Comparison of ENCODE assay signal across 8 mouse cellular contexts in the genomic region with DNA sequence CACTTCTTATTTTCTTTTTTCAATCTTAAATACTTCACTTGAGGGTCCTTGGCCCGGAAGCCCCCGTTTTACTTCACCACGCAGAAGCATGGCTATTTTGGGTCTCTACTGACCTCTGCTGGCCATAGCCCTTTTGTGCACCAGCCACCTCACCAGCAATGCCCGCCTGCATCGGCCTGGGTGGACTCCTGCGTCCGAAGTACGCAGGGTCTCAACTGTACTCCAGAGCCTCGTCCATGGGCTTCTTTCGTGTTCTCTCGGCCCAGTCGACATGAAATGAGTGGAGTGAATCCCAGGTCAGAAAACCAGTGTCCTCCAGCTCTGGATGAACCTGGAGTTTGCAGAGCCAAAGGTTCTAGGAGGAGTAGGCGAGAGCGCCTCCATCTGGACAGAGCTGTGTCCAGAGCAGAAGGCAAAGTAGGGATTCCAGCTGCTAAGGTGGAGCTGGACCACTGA. TPM values are rescaled to one million over a fixed set of nuclear protein-coding genes. Genes with fewer than 3 reads are reported as not detected.
DNase-seq lines count a peak whose midpoint lies in the region; ATAC-seq lines count a peak whose summit lies in the region.

No protein-coding gene starts in this region.

- peak overlapping the region; percentile 37; the same call in 1 of the 2 replicates for H3K9ac ChIP-seq in heart, embryonic 15.5 days
- peak overlapping the region; percentile 22; the same call in 1 of the 2 replicates for H3K9ac ChIP-seq in liver, embryonic 12.5 days
- 0 out of 2 replicates have a peak overlapping the region, but pooled peaks have one; percentile 18 for H3K9ac ChIP-seq in stomach, embryonic 14.5 days (replicated peaks; ENCODE audit: low read depth, low read length)

- no peaks in the 10 kb centered on the region for H3K4me1 ChIP-seq in brown adipose tissue, adult 24 weeks (ENCODE audit: control insufficient read depth, insufficient read depth, insufficient read length, low read length)
- peaks cover 5% of the 10 kb centered on the region; the same call in 1 of the 2 replicates for H3K4me1 ChIP-seq in heart, embryonic 15.5 days (replicated peaks)
- peaks cover 11% of the 10 kb centered on the region for H3K4me1 ChIP-seq in liver, embryonic 12.5 days
- H3K4me1 ChIP-seq in stomach, embryonic 14.5 days (ENCODE audit: control insufficient read depth, insufficient read depth, low read length), result no peaks in the 10 kb centered on the region

- H3K4me2 ChIP-seq in heart, embryonic 15.5 days, result peak overlapping the region; percentile 64
- peak overlapping the region; percentile 67 for H3K4me2 ChIP-seq in liver, embryonic 12.5 days
- H3K4me2 ChIP-seq in stomach, embryonic 14.5 days (replicated peaks; ENCODE audit: low read depth, low read length), result peak overlapping the region; percentile 51

- WGBS in heart, embryonic 15.5 days, result 1% methylated on average over 14 of the region's 14 CpGs
- 6% methylated on average over 14 of the region's 14 CpGs for WGBS in liver, embryonic 12.5 days (ENCODE audit: insufficient replicate concordance)
- 2% methylated on average over 14 of the region's 14 CpGs for WGBS in stomach, embryonic 14.5 days

- H3K36me3 ChIP-seq in heart, embryonic 15.5 days, result no peaks in the 10 kb centered on the region
- H3K36me3 ChIP-seq in liver, embryonic 12.5 days, result no peaks in the 10 kb centered on the region
- H3K36me3 ChIP-seq in stomach, embryonic 14.5 days (ENCODE audit: control insufficient read depth, insufficient read depth, low read length), result no peaks in the 10 kb centered on the region

- peak; percentile 44 for DNase-seq in fibroblast of lung, adult 2 months (ENCODE audit: low read depth)
- DNase-seq in kidney, postnatal 10 days, result peak; percentile 85
- peak; percentile 57 to 60 for DNase-seq in natural killer cell, adult 2 months (ENCODE audit: low spot score in 2 of 2)

- H3K27ac ChIP-seq in brown adipose tissue, adult 24 weeks (replicated peaks; ENCODE audit: low read depth, low read length), result no peak overlapping the region
- no peak overlapping the region for H3K27ac ChIP-seq in heart, embryonic 15.5 days
- no peak overlapping the region for H3K27ac ChIP-seq in liver, embryonic 12.5 days
- H3K27ac ChIP-seq in stomach, embryonic 14.5 days (ENCODE audit: low read length), result no peak overlapping the region

- H3K4me3 ChIP-seq in brown adipose tissue, adult 24 weeks (ENCODE audit: insufficient read depth, low read depth, low read length), result peak overlapping the region; percentile 55
- H3K4me3 ChIP-seq in heart, embryonic 15.5 days, result peak overlapping the region; percentile 39
- peak overlapping the region; percentile 48 for H3K4me3 ChIP-seq in liver, embryonic 12.5 days
- H3K4me3 ChIP-seq in stomach, embryonic 14.5 days (ENCODE audit: low read depth, low read length), result peak overlapping the region; percentile 26; the same call in 1 of the 2 replicates

- ATAC-seq in CD4-positive, CD25-positive, alpha-beta regulatory T cell, adult 4 months, result peak; percentile 83
- 0 out of 2 replicates have a peak, but pooled peaks have one; percentile 23 for ATAC-seq in heart, embryonic 15.5 days (replicated peaks; ENCODE audit: insufficient number of reproducible peaks, insufficient read depth, low FRiP score, low read depth)
- peak; percentile 73 for ATAC-seq in liver, embryonic 12.5 days
- peak; percentile 71 for ATAC-seq in stomach, embryonic 14.5 days (ENCODE audit: insufficient number of reproducible peaks, insufficient read depth, low FRiP score, low read depth)

- H3K9me3 ChIP-seq in heart, embryonic 15.5 days (replicated peaks), result no peaks in the 10 kb centered on the region
- H3K9me3 ChIP-seq in liver, embryonic 12.5 days (replicated peaks), result no peaks in the 10 kb centered on the region
- no peaks in the 10 kb centered on the region for H3K9me3 ChIP-seq in stomach, embryonic 14.5 days (ENCODE audit: control insufficient read depth, low read depth, low read length)

- H3K27me3 ChIP-seq in heart, embryonic 15.5 days, result peaks cover 3% of the 10 kb centered on the region; the same call in 1 of the 2 replicates
- H3K27me3 ChIP-seq in liver, embryonic 12.5 days (replicated peaks), result peaks cover 30% of the 10 kb centered on the region
- no peaks in the 10 kb centered on the region for H3K27me3 ChIP-seq in stomach, embryonic 14.5 days (ENCODE audit: control insufficient read depth, insufficient read depth, low read length)

RNA-seq across cellular contexts. Expression of gene Acsbg1, which starts 14.9 kb away (rescaled TPM):
- 10 to 100 TPM; 41.1 to 75.2 TPM for polyA plus RNA-seq in CD4-positive, CD25-positive, alpha-beta regulatory T cell, adult 4 months (2017; shearing (Covaris generic))
- 0.38 and 1.3 TPM in 2 replicates for polyA plus RNA-seq in brown adipose tissue, adult 24 weeks (2012; ENCODE audit: insufficient read depth, insufficient read length, missing spikeins)
- polyA plus RNA-seq in heart, embryonic 15.5 days (2015; fragmentation: Nextera tagmentation; extraction: Ambion mirVana), result 0.32 TPM in 1 of 2 replicates, not detected in the other
- polyA plus RNA-seq in liver, embryonic 12.5 days (2016; fragmentation: Nextera tagmentation; extraction: Ambion mirVana), result 0.24 and 0.30 TPM in 2 replicates
- polyA plus RNA-seq in stomach, embryonic 14.5 days (2014; fragmentation: Nextera tagmentation; extraction: Ambion mirVana), result 0.74 and 0.78 TPM in 2 replicates

RNA-seq across cellular contexts. Expression of gene Dnaja4, which starts 22.1 kb away (rescaled TPM):
- 1 to 10 TPM; 2.9 to 4.0 TPM for polyA plus RNA-seq in CD4-positive, CD25-positive, alpha-beta regulatory T cell, adult 4 months (2017; shearing (Covaris generic))
- polyA plus RNA-seq in brown adipose tissue, adult 24 weeks (2012; ENCODE audit: insufficient read depth, insufficient read length, missing spikeins), result 11.9 and 22.4 TPM in 2 replicates
- 25.8 and 27.8 TPM in 2 replicates for polyA plus RNA-seq in heart, embryonic 15.5 days (2015; fragmentation: Nextera tagmentation; extraction: Ambion mirVana)
- 24.3 and 26.5 TPM in 2 replicates for polyA plus RNA-seq in liver, embryonic 12.5 days (2016; fragmentation: Nextera tagmentation; extraction: Ambion mirVana)
- 4.7 and 6.2 TPM in 2 replicates for polyA plus RNA-seq in stomach, embryonic 14.5 days (2014; fragmentation: Nextera tagmentation; extraction: Ambion mirVana)

RNA-seq across cellular contexts. Expression of gene Wdr61, which starts 57.8 kb away (rescaled TPM):
- 100 to 1,000 TPM; 127 to 147 TPM for polyA plus RNA-seq in CD4-positive, CD25-positive, alpha-beta regulatory T cell, adult 4 months (2017; shearing (Covaris generic))
- 56.9 and 70.4 TPM in 2 replicates for polyA plus RNA-seq in brown adipose tissue, adult 24 weeks (2012; ENCODE audit: insufficient read depth, insufficient read length, missing spikeins)
- polyA plus RNA-seq in heart, embryonic 15.5 days (2015; fragmentation: Nextera tagmentation; extraction: Ambion mirVana), result 92.7 and 93.2 TPM in 2 replicates
- polyA plus RNA-seq in liver, embryonic 12.5 days (2016; fragmentation: Nextera tagmentation; extraction: Ambion mirVana), result 124 and 127 TPM in 2 replicates
- polyA plus RNA-seq in stomach, embryonic 14.5 days (2014; fragmentation: Nextera tagmentation; extraction: Ambion mirVana), result 169 and 175 TPM in 2 replicates

Comparison
In these comparisons a context has a peak if more than half of its experiments do, and no peak if none do; other contexts are left out.
1. ATAC-seq: peak in every context shown above with its lines; median percentile 83 in CD4-positive, CD25-positive, alpha-beta regulatory T cell, adult 4 months; 73 in liver, embryonic 12.5 days; 71 in stomach, embryonic 14.5 days; 23 in heart, embryonic 15.5 days.
2. RNA of gene Acsbg1, which starts 14.9 kb away (polyA plus RNA-seq): 41.1 to 75.2 TPM in CD4-positive, CD25-positive, alpha-beta regulatory T cell, adult 4 months; 0.38 to 1.3 TPM in brown adipose tissue, adult 24 weeks, 0.74 to 0.78 TPM in stomach, embryonic 14.5 days, 0.24 to 0.30 TPM in liver, embryonic 12.5 days and 0.32 TPM in heart, embryonic 15.5 days; every median in the first group is over 10 times any median in the second.
3. Peak in every context shown above with its lines, with median percentiles within 50 percentile points of each other: H3K4me3 ChIP-seq, DNase-seq, H3K4me2 ChIP-seq and H3K9ac ChIP-seq.